Mouse (Mus musculus) CH12.LX (cell line): Measurements from ENCODE around the gene Isoc2a. TPM values are rescaled to one million over a fixed set of nuclear protein-coding genes. Genes with fewer than 3 reads are reported as not detected.

Experiments
- DNase-seq: peaks from one replicate; pipeline ENCODE4 v3.0.0-alpha.2; 2013; ENCODE audit errors: extremely low read depth
- H3K27ac ChIP-seq: 2 replicates; pipeline ENCODE4 v1.5.1; 2012; ENCODE audit warnings: low read depth, mild to moderate bottlenecking, control low read depth, moderate library complexity; ENCODE audit not compliant: insufficient read depth
- H3K27me3 ChIP-seq: replicated peaks from 2 replicates; pipeline ENCODE3; 2012; ENCODE audit warnings: inconsistent platforms
- H3K36me3 ChIP-seq, 2 experiments: replicated peaks in 1 of 2; 2 replicates each; pipeline versions ENCODE3 to v1.6.1; 2012; ENCODE audit warnings: inconsistent platforms in 1 of 2, low read length in 1 of 2, mild to moderate bottlenecking in 1 of 2, mixed read lengths in 1 of 2, moderate library complexity in 1 of 2; ENCODE audit not compliant: control insufficient read depth in 1 of 2, insufficient read depth in 1 of 2
- H3K4me1 ChIP-seq, 2 experiments: 2 replicates each; pipeline ENCODE4 v1.6.1; 2012; ENCODE audit warnings: inconsistent platforms in 1 of 2, moderate library complexity in 1 of 2; ENCODE audit not compliant: insufficient read depth in 2 of 2, control insufficient read depth in 1 of 2
- H3K4me2 ChIP-seq: 2 replicates; pipeline ENCODE4 v1.6.1; 2012; ENCODE audit warnings: low read depth, mild to moderate bottlenecking, control low read depth; ENCODE audit not compliant: poor library complexity, insufficient read depth, severe bottlenecking
- H3K4me3 ChIP-seq, 3 experiments: fragments of 150-350 bp in 1 of 3; sonication (generic) in 1 of 3; replicated peaks in 1 of 3; 2 replicates each; pipeline versions ENCODE3 to v1.5.1; 2011 to 2012; ENCODE audit warnings: low read depth in 2 of 3, low read length in 2 of 3, mild to moderate bottlenecking in 2 of 3, moderate library complexity in 2 of 3, control low read depth in 1 of 3, improper control_type of control experiment in 1 of 3, inconsistent platforms in 1 of 3, mixed read lengths in 1 of 3; ENCODE audit not compliant: poor library complexity in 1 of 3
- H3K79me2 ChIP-seq: replicated peaks from 2 replicates; pipeline ENCODE4 v1.6.1; 2012; ENCODE audit warnings: mild to moderate bottlenecking, moderate library complexity; ENCODE audit not compliant: control insufficient read depth, poor library complexity, insufficient read depth, severe bottlenecking; ENCODE audit errors: extremely low read depth
- H3K9ac ChIP-seq: 2 replicates; pipeline ENCODE4 v1.6.1; 2012; ENCODE audit warnings: low read depth, mild to moderate bottlenecking, control low read depth, moderate library complexity; ENCODE audit not compliant: insufficient read depth
- H3K9me3 ChIP-seq: replicated peaks from 2 replicates; pipeline ENCODE3; 2012; ENCODE audit warnings: low read length, inconsistent platforms, mixed read lengths
- CHD1 ChIP-seq: IDR thresholded peaks from 2 replicates; pipeline ENCODE4 v1.6.1; 2012; ENCODE audit warnings: low read depth, low read length, improper control_type of control experiment, inconsistent platforms
- E2F4 ChIP-seq: IDR thresholded peaks from 2 replicates; pipeline ENCODE4 v1.6.1; 2011; ENCODE audit warnings: low read depth, low read length, improper control_type of control experiment; ENCODE audit not compliant: insufficient replicate concordance
- ELF1 ChIP-seq: IDR thresholded peaks from 2 replicates; pipeline ENCODE4 v1.6.1; 2014; ENCODE audit warnings: low read depth, mild to moderate bottlenecking, inconsistent platforms, low read length, improper control_type of control experiment
- ETS1 ChIP-seq: conservative IDR thresholded peaks from 2 replicates; pipeline ENCODE4 v1.6.1; 2012; ENCODE audit warnings: low read depth, mild to moderate bottlenecking, inconsistent platforms, low read length, improper control_type of control experiment, moderate library complexity
- GABPA ChIP-seq: IDR thresholded peaks from 2 replicates; pipeline ENCODE4 v1.6.1; 2012; ENCODE audit warnings: low read depth, low read length, improper control_type of control experiment, inconsistent platforms; ENCODE audit not compliant: insufficient replicate concordance
- HCFC1 ChIP-seq: IDR thresholded peaks from 2 replicates; pipeline ENCODE4 v1.6.1; 2012; ENCODE audit warnings: low read depth, mild to moderate bottlenecking, inconsistent platforms, low read length, improper control_type of control experiment
- IRF4 ChIP-seq: IDR thresholded peaks from 2 replicates; pipeline ENCODE4 v1.6.1; 2014; ENCODE audit warnings: low read depth, mild to moderate bottlenecking, inconsistent platforms, low read length, improper control_type of control experiment
- JUN ChIP-seq: IDR thresholded peaks from 2 replicates; pipeline ENCODE4 v1.6.1; 2011; ENCODE audit warnings: low read depth, mild to moderate bottlenecking, low read length, improper control_type of control experiment, moderate library complexity; ENCODE audit not compliant: insufficient read depth
- KAT2A ChIP-seq: IDR thresholded peaks from 2 replicates; pipeline ENCODE4 v1.6.1; 2012; ENCODE audit warnings: low read length, improper control_type of control experiment, inconsistent platforms; ENCODE audit not compliant: insufficient replicate concordance
- MAZ ChIP-seq: IDR thresholded peaks from 2 replicates; pipeline ENCODE4 v1.6.1; 2012; ENCODE audit warnings: low read depth, mild to moderate bottlenecking, inconsistent platforms, low read length, improper control_type of control experiment, moderate library complexity
- MEF2A ChIP-seq: IDR thresholded peaks from 2 replicates; pipeline ENCODE4 v1.6.1; 2014; ENCODE audit warnings: low read depth, mild to moderate bottlenecking, inconsistent platforms, low read length, improper control_type of control experiment, borderline replicate concordance
- MYC ChIP-seq: IDR thresholded peaks from 2 replicates; pipeline ENCODE4 v1.6.1; 2011; ENCODE audit warnings: low read depth, mild to moderate bottlenecking, improper control_type of control experiment, low read length
- NRF1 ChIP-seq: IDR thresholded peaks from 2 replicates; pipeline ENCODE4 v1.6.1; 2014; ENCODE audit warnings: low read depth, mild to moderate bottlenecking, inconsistent platforms, low read length, improper control_type of control experiment, moderate library complexity
- PAX5 ChIP-seq: IDR thresholded peaks from 2 replicates; pipeline ENCODE4 v1.6.1; 2012; ENCODE audit warnings: low read length, inconsistent platforms, mixed read lengths
- POLR2A ChIP-seq: IDR thresholded peaks from 2 replicates; pipeline ENCODE4 v1.6.1; 2011; ENCODE audit warnings: low read depth, mild to moderate bottlenecking, improper control_type of control experiment, low read length
- POLR2AphosphoS2 ChIP-seq: IDR thresholded peaks from 2 replicates; pipeline ENCODE4 v1.6.1; 2011; ENCODE audit warnings: low read depth, low read length, improper control_type of control experiment
- RAD21 ChIP-seq: IDR thresholded peaks from 2 replicates; pipeline ENCODE4 v1.6.1; 2011; ENCODE audit warnings: low read depth, mild to moderate bottlenecking, low read length, improper control_type of control experiment, moderate library complexity
- SIN3A ChIP-seq: IDR thresholded peaks from 2 replicates; pipeline ENCODE4 v1.6.1; 2012; ENCODE audit warnings: low read length, improper control_type of control experiment, inconsistent platforms
- SMC3 ChIP-seq: IDR thresholded peaks from 2 replicates; pipeline ENCODE4 v1.6.1; 2011; ENCODE audit warnings: low read depth, low read length, improper control_type of control experiment
- TBP ChIP-seq: conservative IDR thresholded peaks from 2 replicates; pipeline ENCODE4 v1.6.1; 2011; ENCODE audit warnings: low read depth, low read length, improper control_type of control experiment
- TCF12 ChIP-seq: IDR thresholded peaks from 2 replicates; pipeline ENCODE4 v1.6.1; 2014; ENCODE audit warnings: low read depth, mild to moderate bottlenecking, inconsistent platforms, low read length, improper control_type of control experiment
- UBTF ChIP-seq: IDR thresholded peaks from 2 replicates; pipeline ENCODE4 v1.6.1; 2012; ENCODE audit warnings: low read depth, mild to moderate bottlenecking, inconsistent platforms, low read length, improper control_type of control experiment, moderate library complexity
- USF1 ChIP-seq: IDR thresholded peaks from 2 replicates; pipeline ENCODE4 v1.6.1; 2014; ENCODE audit warnings: low read depth, mild to moderate bottlenecking, inconsistent platforms, low read length, improper control_type of control experiment
- USF2 ChIP-seq: conservative IDR thresholded peaks from 2 replicates; pipeline ENCODE4 v1.6.1; 2011; ENCODE audit warnings: low read depth, low read length, improper control_type of control experiment
- ZNF384 ChIP-seq: IDR thresholded peaks from 2 replicates; pipeline ENCODE4 v1.6.1; 2012; ENCODE audit warnings: low read depth, low read length, improper control_type of control experiment, inconsistent platforms
- dilution Hi-C: fragments of 300-500 bp; cut with MboI; formaldehyde crosslinking; loops from 2 replicates; pipeline ENCODE4 v1.14.3; 2020; ENCODE audit warnings: low sequenced_read_pairs; ENCODE audit not compliant: extremely low pct_unique_long_range_greater_than_20kb, extremely low pct_ligation_motif_present
- in situ Hi-C: fragments of 300-500 bp; cut with MboI; formaldehyde crosslinking; loops from 3 replicates; pipeline ENCODE4 v1.14.3; 2019; ENCODE audit warnings: low sequenced_read_pairs, low pct_ligation_motif_present, low pct_unique_long_range_greater_than_20kb, mixed read lengths
- polyA plus RNA-seq: library from polyadenylated mRNA; unstranded; fragments of >175 nt; gene quantifications from 2 replicates; pipeline ENCODE4 v1.2.1, GENCODE M21; 2012; ENCODE audit warnings: low read depth; ENCODE audit not compliant: insufficient read length
- total RNA-seq, 2 experiments: library from RNA; depleted of rRNA; stranded (reverse); fragments of 300-350 nt in 1 of 2; fragments of >200 nt in 1 of 2; gene quantifications; 2 replicates each; pipeline ENCODE4 v1.2.3; 2012 to 2014

Isoc2a gene
- total and polyA plus RNA-seq, 3 experiments, result 8.4 to 15.4 (median 12.9) TPM

DNA sequence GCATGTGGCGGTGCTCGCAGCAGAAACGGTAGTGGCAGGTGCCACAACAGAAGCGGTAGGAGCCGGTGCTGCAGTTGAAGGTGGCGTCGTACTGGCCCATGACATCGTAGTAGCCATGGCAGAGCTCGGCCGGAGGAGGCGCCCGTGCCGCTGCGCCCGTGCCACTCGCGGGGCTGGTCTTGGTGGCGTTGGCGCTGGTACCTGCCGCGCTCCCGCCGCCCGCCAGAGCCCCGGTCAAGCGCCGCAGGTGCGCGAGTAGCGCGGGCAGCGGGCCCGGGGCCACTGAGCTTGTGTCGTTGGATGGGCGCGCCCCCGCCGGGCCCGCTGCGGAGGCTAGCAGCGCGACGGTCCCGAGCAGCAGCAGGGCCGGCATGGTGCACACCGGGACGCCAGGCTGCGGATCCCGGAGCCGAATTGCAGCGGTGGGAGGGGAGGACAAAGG is 40.6 kb upstream of the Isoc2a start:
- Histone ChIP-seq H3K4me1 (no peaks in the 10 kb centered on the region), H3K27ac (no peak overlapping the region), H3K9ac (no peak overlapping the region), H3K27me3 (peaks cover 81% of the 10 kb centered on the region), H3K4me3 (no peak overlapping the region), H3K79me2 (no peaks in the 10 kb centered on the region), H3K36me3 (no peaks in the 10 kb centered on the region), H3K9me3 (no peaks in the 10 kb centered on the region), H3K4me2 (no peak overlapping the region)
- TF ChIP-seq MAZ (no peak), SMC3 (no peak), POLR2AphosphoS2 (no peak), UBTF (no peak), ETS1 (no peak), GABPA (no peak), JUN (no peak), ELF1 (no peak), NRF1 (no peak)
- dilution Hi-C loops (no loop called here), in situ Hi-C loops (no loop called here)
- DNase-seq, result no peak

DNA sequence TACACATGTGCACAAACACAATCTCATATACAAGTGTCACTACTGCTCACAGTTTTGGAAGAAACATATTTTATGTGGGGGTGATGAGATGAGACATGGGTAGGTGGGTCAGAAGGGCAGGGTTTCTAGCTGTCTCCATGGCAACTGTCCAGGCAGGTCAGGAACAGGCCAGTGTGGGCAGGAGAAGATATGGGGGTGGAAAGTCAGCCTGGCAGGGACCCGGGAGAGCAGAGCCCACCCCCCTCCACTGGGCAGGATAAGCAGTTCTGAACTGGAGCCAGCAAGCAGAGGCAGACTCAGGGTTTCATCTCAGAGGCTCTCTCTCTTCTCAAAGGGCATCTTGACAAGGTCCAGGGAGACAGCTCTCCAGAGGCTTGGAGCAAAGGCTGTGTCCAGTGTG is 39.3 kb upstream of the Isoc2a start:
- in situ Hi-C loops, result no loop called here
- dilution Hi-C loops, result no loop called here
- H3K4me3 ChIP-seq, result no peak overlapping the region

DNA sequence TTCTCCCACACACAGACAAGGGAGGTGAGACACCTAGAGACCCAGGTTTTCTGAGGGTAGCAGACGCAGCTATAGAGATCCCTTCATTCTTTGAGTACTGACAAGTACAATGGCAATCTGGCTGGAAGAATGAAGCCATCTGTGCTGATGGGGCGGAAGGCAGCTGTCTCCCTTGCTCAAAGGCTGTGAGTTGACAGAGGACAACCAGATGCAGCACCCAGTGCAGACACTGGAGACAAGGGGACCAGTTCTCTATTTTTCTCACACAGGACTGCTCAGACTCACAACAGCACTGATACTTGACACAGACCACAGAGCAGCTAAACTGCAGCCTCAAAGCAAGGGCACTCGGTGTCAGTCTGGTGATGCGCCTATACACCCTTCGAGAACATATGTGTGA is 34.9 kb upstream of the Isoc2a start:
- in situ Hi-C loops (no loop called here), dilution Hi-C loops (no loop called here)
- Histone ChIP-seq H3K27ac (no peak overlapping the region), H3K79me2 (no peaks in the 10 kb centered on the region), H3K36me3 (no peaks in the 10 kb centered on the region), H3K27me3 (peaks cover 57% of the 10 kb centered on the region), H3K4me3 (no peak overlapping the region), H3K4me2 (0 out of 2 replicates have a peak overlapping the region, but pooled peaks have one; percentile 73), H3K4me1 (peaks cover 7 to 15% of the 10 kb centered on the region in 2 experiments), H3K9me3 (no peaks in the 10 kb centered on the region), H3K9ac (no peak overlapping the region)
- TF ChIP-seq RAD21 (no peak), TBP (no peak), IRF4 (no peak), MYC (no peak), E2F4 (no peak), ETS1 (no peak), SIN3A (no peak), MEF2A (no peak), JUN (no peak), USF2 (no peak), USF1 (no peak), TCF12 (no peak), POLR2A (no peak), KAT2A (no peak)
- no peak for DNase-seq

More for the DNA sequence above, 39.3 kb upstream of the Isoc2a start:
- Histone ChIP-seq H3K36me3 (no peaks in the 10 kb centered on the region), H3K79me2 (no peaks in the 10 kb centered on the region), H3K27ac (no peak overlapping the region), H3K9me3 (no peaks in the 10 kb centered on the region), H3K9ac (no peak overlapping the region), H3K27me3 (peaks cover 81% of the 10 kb centered on the region), H3K4me2 (no peak overlapping the region), H3K4me1 (peaks cover 4 to 5% of the 10 kb centered on the region in 2 experiments)
- no peak for DNase-seq
- TF ChIP-seq TCF12 (no peak), POLR2A (no peak), MAZ (no peak), ZNF384 (no peak), USF2 (no peak), SIN3A (no peak), CHD1 (no peak), HCFC1 (no peak), POLR2AphosphoS2 (no peak), PAX5 (no peak)
